Mouse (Mus musculus): ENCODE data around the gene Igf2bp3. TPM values are rescaled to one million over a fixed set of nuclear protein-coding genes. Genes with fewer than 3 reads are reported as not detected.

Gene Igf2bp3
- polyA plus RNA-seq, 1 experiment from 2014 or later: 30.6 TPM

GRCm38 (mm10) chr6:49046976-49047375 is 167.8 kb downstream of the Igf2bp3 start:
- DNase-seq (ENCODE audit: low spot score) (no peak), ATAC-seq (no peak)
- Histone ChIP-seq H3K9me3 (replicated peaks; ENCODE audit: control insufficient read depth, low read length) (no peaks in the 10 kb centered on the region), H3K36me3 (ENCODE audit: control insufficient read depth, insufficient read depth, low read length) (no peaks in the 10 kb centered on the region), H3K27ac (ENCODE audit: low read depth, low read length) (no peak overlapping the region), H3K9ac (ENCODE audit: low read length) (no peak overlapping the region), H3K4me2 (ENCODE audit: low read length) (no peak overlapping the region), H3K27me3 (replicated peaks; ENCODE audit: control insufficient read depth, insufficient read depth, low read length) (no peaks in the 10 kb centered on the region), H3K4me3 (ENCODE audit: low read depth, low read length) (no peak overlapping the region), H3K4me1 (ENCODE audit: control insufficient read depth, insufficient read depth, low read length) (no peaks in the 10 kb centered on the region)
- WGBS: 90% methylated on average over 8 of the region's 8 CpGs

- H3K27me3 ChIP-seq (replicated peaks; ENCODE audit: control insufficient read depth, insufficient read depth, low read length): no peaks in the 10 kb centered on the region
- no peak overlapping the region for H3K4me3 ChIP-seq (ENCODE audit: low read depth, low read length)
- H3K27ac ChIP-seq (ENCODE audit: low read depth, low read length): no peak overlapping the region
- ATAC-seq (no peak), DNase-seq (ENCODE audit: low spot score) (no peak)
- H3K9ac ChIP-seq (ENCODE audit: low read length): no peak overlapping the region
- no peaks in the 10 kb centered on the region for H3K9me3 ChIP-seq (replicated peaks; ENCODE audit: control insufficient read depth, low read length)
- H3K36me3 ChIP-seq (ENCODE audit: control insufficient read depth, insufficient read depth, low read length): no peaks in the 10 kb centered on the region
- no peaks in the 10 kb centered on the region for H3K4me1 ChIP-seq (ENCODE audit: control insufficient read depth, insufficient read depth, low read length)
- no peak overlapping the region for H3K4me2 ChIP-seq (ENCODE audit: low read length)
- 78% methylated on average over 6 of the region's 6 CpGs for WGBS
These were observed 168.3 kb downstream of the Igf2bp3 start for GRCm38 (mm10) chr6:49046502-49046901.

- DNase-seq (ENCODE audit: low spot score) (peak; percentile 75), ATAC-seq (peak; percentile 50; the same call in 1 of the 2 replicates)
- Histone ChIP-seq H3K4me1 (ENCODE audit: control insufficient read depth, insufficient read depth, low read length) (no peaks in the 10 kb centered on the region), H3K27me3 (replicated peaks; ENCODE audit: control insufficient read depth, insufficient read depth, low read length) (no peaks in the 10 kb centered on the region), H3K36me3 (ENCODE audit: control insufficient read depth, insufficient read depth, low read length) (no peaks in the 10 kb centered on the region), H3K9ac (ENCODE audit: low read length) (no peak overlapping the region; the same call in 1 of the 2 replicates), H3K27ac (ENCODE audit: low read depth, low read length) (no peak overlapping the region), H3K4me2 (ENCODE audit: low read length) (peak overlapping the region; percentile 40), H3K4me3 (ENCODE audit: low read depth, low read length) (peak overlapping the region; percentile 18; the same call in 1 of the 2 replicates), H3K9me3 (replicated peaks; ENCODE audit: control insufficient read depth, low read length) (no peaks in the 10 kb centered on the region)
- 18% methylated on average over 18 of the region's 18 CpGs for WGBS
These were observed 175.1 kb downstream of the Igf2bp3 start for GRCm38 (mm10) chr6:49039470-49040180.

- Histone ChIP-seq H3K9me3 (replicated peaks; ENCODE audit: control insufficient read depth, low read length) (no peaks in the 10 kb centered on the region), H3K9ac (ENCODE audit: low read length) (no peak overlapping the region), H3K4me3 (ENCODE audit: low read depth, low read length) (no peak overlapping the region), H3K4me1 (ENCODE audit: control insufficient read depth, insufficient read depth, low read length) (no peaks in the 10 kb centered on the region), H3K27me3 (replicated peaks; ENCODE audit: control insufficient read depth, insufficient read depth, low read length) (no peaks in the 10 kb centered on the region), H3K4me2 (ENCODE audit: low read length) (no peak overlapping the region), H3K27ac (ENCODE audit: low read depth, low read length) (no peak overlapping the region), H3K36me3 (ENCODE audit: control insufficient read depth, insufficient read depth, low read length) (no peaks in the 10 kb centered on the region)
- ATAC-seq (no peak), DNase-seq (ENCODE audit: low spot score) (no peak)
- 61% methylated on average over 12 of the region's 12 CpGs for whole genome bisulfite sequencing
These were observed 177.5 kb downstream of the Igf2bp3 start for GRCm38 (mm10) chr6:49037268-49037662.

GRCm38 (mm10) chr6:49036275-49037267 is 178.2 kb downstream of the Igf2bp3 start, which contains the start of gene Gpnmb:
Gene Gpnmb, plus strand, starts transcription at chr6:49036546.
- no peak for DNase-seq (ENCODE audit: low spot score)
- H3K27ac ChIP-seq (ENCODE audit: low read depth, low read length): no peak within 1 kb of the TSS
- H3K4me1 ChIP-seq (ENCODE audit: control insufficient read depth, insufficient read depth, low read length): no peaks in the 10 kb centered on the region
- no peak within 1 kb of the TSS for H3K9ac ChIP-seq (ENCODE audit: low read length)
- WGBS: 51% methylated on average over 28 of the region's 28 CpGs
- no peaks in the 10 kb centered on the region for H3K27me3 ChIP-seq (replicated peaks; ENCODE audit: control insufficient read depth, insufficient read depth, low read length)
- no peaks in the 10 kb centered on the region for H3K36me3 ChIP-seq (ENCODE audit: control insufficient read depth, insufficient read depth, low read length)
- no peak for ATAC-seq
- H3K4me2 ChIP-seq (ENCODE audit: low read length): no peak within 1 kb of the TSS
- no peaks in the 10 kb centered on the region for H3K9me3 ChIP-seq (replicated peaks; ENCODE audit: control insufficient read depth, low read length)
- H3K4me3 ChIP-seq (ENCODE audit: low read depth, low read length): no peak within 1 kb of the TSS

Other genes with a start within 250 kb of the Igf2bp3 start
- not detected in 2 replicates for gene Doxl2, start 240.0 kb downstream of the Igf2bp3 start, polyA plus RNA-seq (2014; fragmentation: Nextera tagmentation; extraction: Ambion mirVana)
- not detected in 2 replicates for gene Svs1, start 228.1 kb downstream of the Igf2bp3 start, polyA plus RNA-seq (2014; fragmentation: Nextera tagmentation; extraction: Ambion mirVana)
- 0.80 and 0.83 TPM in 2 replicates for gene Gpnmb, start 178.4 kb downstream of the Igf2bp3 start, polyA plus RNA-seq (2014; fragmentation: Nextera tagmentation; extraction: Ambion mirVana)
- 54.7 and 65.0 TPM in 2 replicates for gene Malsu1, start 141.2 kb downstream of the Igf2bp3 start, polyA plus RNA-seq (2014; fragmentation: Nextera tagmentation; extraction: Ambion mirVana)
- 76.3 and 84.1 TPM in 2 replicates for gene Tra2a, start 49.1 kb upstream of the Igf2bp3 start, polyA plus RNA-seq (2014; fragmentation: Nextera tagmentation; extraction: Ambion mirVana)
- gene Ccdc126, start 104.3 kb upstream of the Igf2bp3 start, polyA plus RNA-seq (2014; fragmentation: Nextera tagmentation; extraction: Ambion mirVana): 10.2 and 12.6 TPM in 2 replicates
- 5.4 and 6.0 TPM in 2 replicates for gene Fam221a, start 152.8 kb upstream of the Igf2bp3 start, polyA plus RNA-seq (2014; fragmentation: Nextera tagmentation; extraction: Ambion mirVana)
- not detected in 2 replicates for gene Stk31, start 180.6 kb upstream of the Igf2bp3 start, polyA plus RNA-seq (2014; fragmentation: Nextera tagmentation; extraction: Ambion mirVana)